ENCODE assay signal across 21 mouse cellular contexts in genomic region chrX:167171281-167171680, GRCm38 (mm10). TPM values are rescaled to one million over a fixed set of nuclear protein-coding genes. Genes with fewer than 3 reads are reported as not detected.
A peak's percentile ranks its signal among the peaks of the same experiment; 100 is the strongest.
DNase-seq lines count a peak whose midpoint lies in the region; ATAC-seq and TF ChIP-seq lines count a peak whose summit lies in the region.
"Had no signal": no experiment of that assay in that cellular context is flagged by ENCODE, and none has a peak within 500 bp of the region (broad histone marks: within the 10 kb centered on the region; RNA-seq: fewer than 3 reads in every experiment).

No protein-coding gene starts in this region.

- no peak overlapping the region for H3K4me3 ChIP-seq in heart, adult 2 months
- no peak overlapping the region for H3K4me3 ChIP-seq in macrophage (ENCODE audit: inconsistent target)
- H3K4me3 ChIP-seq in forebrain, embryonic 13.5 days, result no peak overlapping the region
- H3K4me3 ChIP-seq: embryonic facial prominence, embryonic 10.5 days; hindbrain, embryonic 10.5 days; intestine, embryonic 15.5 days had no signal

- intact Hi-C loops in heart, adult 2 months (cut with DNase I), result no loop called here

- no peak for DNase-seq in heart, adult 2 months
- no peak for DNase-seq in heart, adult 18-20 months
- peak; percentile 28 for DNase-seq in testis, postnatal 14 days (ENCODE audit: low spot score)
- no peak for DNase-seq in testis, postnatal 10 days (ENCODE audit: low spot score)
- DNase-seq in cerebellum, postnatal 14 days, result no peak
- DNase-seq: adrenal gland, postnatal 10 days; B cell, adult 2 months; cerebellum, adult 11-12 months; cerebellum, adult 9-10 months; cerebellum, postnatal 36 days; gastrocnemius, postnatal 10 days had no signal

- no peaks in the 10 kb centered on the region for H3K27me3 ChIP-seq in heart, adult 2 months (ENCODE audit: control insufficient read depth, insufficient read depth, low read length)
- H3K27me3 ChIP-seq in forebrain, embryonic 13.5 days, result peaks cover 18% of the 10 kb centered on the region; the same call in 1 of the 2 replicates
- H3K27me3 ChIP-seq: intestine, embryonic 15.5 days had no signal

- H3K9me3 ChIP-seq in forebrain, embryonic 13.5 days (replicated peaks), result no peaks in the 10 kb centered on the region
- H3K9me3 ChIP-seq: embryonic facial prominence, embryonic 10.5 days; hindbrain, embryonic 10.5 days; intestine, embryonic 15.5 days had no signal

- ATAC-seq in forebrain, embryonic 13.5 days, result no peak
- ATAC-seq: CD4-positive, CD25-positive, alpha-beta regulatory T cell, adult 4 months; forebrain, embryonic 16.5 days; intestine, embryonic 15.5 days had no signal

- H3K4me2 ChIP-seq in forebrain, embryonic 13.5 days, result no peak overlapping the region
- H3K4me2 ChIP-seq: heart, embryonic 11.5 days; hindbrain, embryonic 14.5 days; intestine, embryonic 15.5 days had no signal

- H3K79me2 ChIP-seq in heart, adult 2 months (replicated peaks; ENCODE audit: control insufficient read depth, insufficient read depth, low read length), result no peaks in the 10 kb centered on the region
- H3K79me2 ChIP-seq in macrophage (ENCODE audit: inconsistent target), result no peaks in the 10 kb centered on the region

- no peak for TF ChIP-seq EP300 in heart, adult 2 months (IDR thresholded peaks at IDR 0.05; ENCODE audit: insufficient read depth, low read depth, low read length)

- no peak for TF ChIP-seq POLR2A in heart, adult 2 months (IDR thresholded peaks at IDR 0.05; ENCODE audit: insufficient read depth, low read depth, low read length)

- H3K36me3 ChIP-seq in heart, adult 2 months (ENCODE audit: control insufficient read depth, insufficient read depth, low read length), result peaks cover 4% of the 10 kb centered on the region; the same call in 1 of the 2 replicates
- H3K36me3 ChIP-seq in macrophage (ENCODE audit: inconsistent target), result no peaks in the 10 kb centered on the region
- no peaks in the 10 kb centered on the region for H3K36me3 ChIP-seq in forebrain, embryonic 13.5 days (ENCODE audit: poor library complexity, severe bottlenecking)
- H3K36me3 ChIP-seq: embryonic facial prominence, embryonic 10.5 days; hindbrain, embryonic 10.5 days; intestine, embryonic 15.5 days had no signal

- H3K4me1 ChIP-seq in heart, adult 2 months (ENCODE audit: control insufficient read depth, insufficient read depth, low read length), result peaks cover 11% of the 10 kb centered on the region
- no peaks in the 10 kb centered on the region for H3K4me1 ChIP-seq in forebrain, embryonic 13.5 days
- H3K4me1 ChIP-seq: embryonic facial prominence, embryonic 10.5 days; hindbrain, embryonic 10.5 days; intestine, embryonic 15.5 days had no signal

- 54% methylated on average over 2 of the region's 2 CpGs for WGBS in heart, adult 2 months
- 44% methylated on average over 2 of the region's 2 CpGs for WGBS in macrophage (ENCODE audit: missing documents)
- WGBS in forebrain, embryonic 13.5 days, result 86% methylated on average over 2 of the region's 2 CpGs

- no peak overlapping the region for H3K9ac ChIP-seq in heart, adult 2 months (ENCODE audit: low read depth, low read length)
- H3K9ac ChIP-seq in forebrain, embryonic 13.5 days, result no peak overlapping the region
- H3K9ac ChIP-seq: hindbrain, embryonic 14.5 days; intestine, embryonic 15.5 days had no signal

- peak overlapping the region; percentile 16; the same call in 1 of the 2 replicates for H3K27ac ChIP-seq in heart, adult 2 months
- peak overlapping the region; percentile 59 for H3K27ac ChIP-seq in macrophage
- H3K27ac ChIP-seq in forebrain, embryonic 13.5 days, result no peak overlapping the region
- H3K27ac ChIP-seq: embryonic facial prominence, embryonic 10.5 days; hindbrain, embryonic 10.5 days; hindbrain, embryonic 14.5 days; intestine, embryonic 15.5 days had no signal

- no peak for TF ChIP-seq CTCF in heart, adult 2 months (IDR thresholded peaks at IDR 0.05)

RNA-seq across cellular contexts. Expression of gene Tmsb4x, which starts 37.8 kb away (rescaled TPM):
- total RNA-seq in heart, adult 2 months (2021), result 100 to 1,000 TPM; 435 to 610 TPM
- polyA plus RNA-seq in heart, adult 2 months (2012; rRNA removed), result 211 and 313 TPM in 2 replicates
- 100 to 1,000 TPM; 525 to 536 TPM for total RNA-seq in heart, adult 18-20 months (2021)
- total RNA-seq in macrophage (2018; cell fraction: chromatin; rRNA removed), result 1,000 to 10,000 TPM in 5 of 26 experiments, 100 to 1,000 TPM in 21; 301 to 1,383 (median 738) TPM
- over 10,000 TPM in 13 of 26 experiments, 1,000 to 10,000 TPM in 13; 6,933 to 20,466 (median 10,239) TPM for total RNA-seq in macrophage (2018; cell fraction: cytosol; rRNA removed)
- 1,000 to 10,000 TPM in 24 of 26 experiments, 100 to 1,000 TPM in 2; 863 to 5,485 (median 2,675) TPM for total RNA-seq in macrophage (2018; cell fraction: nucleus; rRNA removed)
- 6,334 to 16,092 TPM (median 9,092 TPM) in 3 replicates for polyA plus RNA-seq in macrophage (2018)
- 6,273 and 8,315 TPM in 2 replicates for polyA plus RNA-seq in forebrain, embryonic 13.5 days (2015; fragmentation: Nextera tagmentation; extraction: Ambion mirVana)
- total RNA-seq: MEL had no signal

Comparison
In these comparisons a context has a peak if more than half of its experiments do, and no peak if none do; other contexts are left out.
1. RNA of gene Tmsb4x, which starts 37.8 kb away (polyA plus RNA-seq): 6,273 to 8,315 TPM in forebrain, embryonic 13.5 days and 6,334 to 16,092 TPM in macrophage; 211 to 313 TPM in heart, adult 2 months; every median in the first group is over 10 times any median in the second.